Mouse (Mus musculus): ENCODE measurements around the gene Gm13030. TPM values are rescaled to one million over a fixed set of nuclear protein-coding genes. Genes with fewer than 3 reads are reported as not detected.
"Not testable (repeated sequence)": the region's sequence is repeated elsewhere in the genome, so short reads cannot be mapped to it uniquely, and the experiment has no call there.

Gm13030 gene
- polyA plus RNA-seq, 1 experiment from 2014 or later, result not detected

DNA sequence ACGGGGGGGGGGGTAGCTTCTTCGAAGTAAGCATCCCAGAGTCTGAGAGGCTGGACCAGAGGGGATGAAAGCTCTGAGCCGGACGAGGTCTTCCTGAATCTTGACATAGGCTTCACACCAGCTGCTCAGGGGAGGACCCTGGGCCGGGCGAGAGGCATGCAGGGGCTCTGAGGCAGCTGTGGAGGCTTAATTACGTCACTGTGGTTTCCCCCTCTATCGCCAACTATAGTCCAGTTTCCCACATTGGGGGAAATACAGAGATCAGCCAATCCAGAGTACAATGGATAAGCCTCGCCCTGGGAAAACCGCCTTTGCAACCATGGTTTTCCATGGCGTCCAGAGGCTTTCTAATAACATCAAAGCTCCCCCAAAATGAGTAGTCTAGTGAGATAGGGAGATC is 46.6 kb downstream of the Gm13030 start:
- H3K27me3 ChIP-seq (replicated peaks), result no peaks in the 10 kb centered on the region
- no peak overlapping the region for H3K4me3 ChIP-seq
- WGBS, result 51% methylated on average over 11 of the region's 11 CpGs
- H3K9ac ChIP-seq, result no peak overlapping the region
- no peak overlapping the region for H3K27ac ChIP-seq
- no peak for ATAC-seq (replicated peaks)
- 0 out of 2 replicates have a peak, but pooled peaks cover 3% of the 10 kb centered on the region for H3K4me1 ChIP-seq
- no peak overlapping the region for H3K4me2 ChIP-seq
- H3K36me3 ChIP-seq (replicated peaks), result no peaks in the 10 kb centered on the region
- H3K9me3 ChIP-seq, result no peaks in the 10 kb centered on the region

DNA sequence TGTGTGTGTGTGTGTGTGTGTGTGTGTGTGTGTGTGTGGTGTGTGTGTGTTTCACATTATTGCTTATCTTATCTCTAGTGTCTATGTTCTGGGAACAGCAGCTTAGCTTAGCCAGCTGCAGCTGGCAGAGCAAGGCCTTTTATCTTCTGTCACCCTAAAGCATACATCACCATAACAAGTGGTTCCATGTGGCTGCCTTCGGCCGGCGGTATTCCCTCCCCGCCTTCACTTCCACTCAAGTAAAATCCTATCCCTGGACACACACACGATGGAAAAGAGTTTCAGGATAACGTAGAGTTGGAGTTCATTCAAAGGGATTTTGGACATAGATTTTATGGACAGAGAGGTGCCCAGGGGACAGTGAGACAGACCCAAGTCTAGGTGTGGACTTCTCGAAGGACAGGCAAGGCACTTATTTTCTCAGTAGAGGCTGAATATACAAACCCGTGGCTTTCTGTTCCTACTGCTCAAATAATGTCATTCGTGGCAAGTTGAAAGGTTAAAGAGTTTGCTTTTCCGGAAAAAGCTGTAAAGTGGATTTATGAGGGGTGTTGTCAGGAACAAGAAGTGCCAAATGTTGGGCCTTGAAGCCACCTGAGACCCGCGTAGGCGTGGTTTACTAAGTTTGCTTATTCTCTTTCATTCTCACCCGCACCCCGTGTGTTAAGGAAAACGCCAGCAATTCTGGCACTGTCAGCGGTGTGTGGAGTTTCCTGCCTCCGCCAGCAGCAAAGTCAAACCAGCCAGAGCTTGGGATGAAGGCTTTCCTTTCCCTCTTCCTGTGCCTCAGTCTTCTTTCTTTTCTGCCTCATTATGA is 47.8 kb downstream of the Gm13030 start:
- ATAC-seq (replicated peaks), result no peak
- no peaks in the 10 kb centered on the region for H3K9me3 ChIP-seq
- H3K27ac ChIP-seq, result no peak overlapping the region

DNA sequence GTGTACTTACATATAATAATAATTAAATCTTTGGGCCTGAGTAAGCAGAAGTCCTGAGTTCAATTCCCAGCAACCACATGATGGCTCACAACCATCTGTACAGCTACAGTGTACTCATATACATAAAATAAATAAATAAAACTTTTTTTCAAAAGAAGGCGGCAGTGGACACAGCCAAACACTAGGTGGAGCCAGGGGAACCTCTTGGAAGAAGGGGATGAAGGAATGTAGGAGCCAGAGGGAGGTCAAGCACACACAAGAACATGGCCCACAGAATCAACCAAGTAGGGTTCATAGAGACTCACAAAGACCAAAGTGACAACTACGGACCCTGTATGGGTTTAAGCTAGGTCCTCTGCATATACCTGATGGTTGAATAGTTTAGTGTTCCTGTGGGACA is 49.1 kb downstream of the Gm13030 start:
- Histone ChIP-seq H3K9ac (no peak overlapping the region), H3K27me3 (replicated peaks) (no peaks in the 10 kb centered on the region), H3K36me3 (replicated peaks) (no peaks in the 10 kb centered on the region), H3K27ac (no peak overlapping the region), H3K9me3 (no peaks in the 10 kb centered on the region), H3K4me1 (no peaks in the 10 kb centered on the region), H3K4me3 (no peak overlapping the region), H3K4me2 (no peak overlapping the region)
- WGBS, result 89% methylated on average over 2 of the region's 2 CpGs
- no peak for ATAC-seq (replicated peaks)

More for the DNA sequence above, 47.8 kb downstream of the Gm13030 start:
- 62% methylated on average over 18 of the region's 18 CpGs for whole genome bisulfite sequencing
- 0 out of 2 replicates have a peak, but pooled peaks cover 3% of the 10 kb centered on the region for H3K4me1 ChIP-seq
- H3K27me3 ChIP-seq (replicated peaks), result no peaks in the 10 kb centered on the region
- no peak overlapping the region for H3K4me3 ChIP-seq
- no peak overlapping the region for H3K4me2 ChIP-seq
- H3K9ac ChIP-seq, result no peak overlapping the region
- H3K36me3 ChIP-seq (replicated peaks), result no peaks in the 10 kb centered on the region

DNA sequence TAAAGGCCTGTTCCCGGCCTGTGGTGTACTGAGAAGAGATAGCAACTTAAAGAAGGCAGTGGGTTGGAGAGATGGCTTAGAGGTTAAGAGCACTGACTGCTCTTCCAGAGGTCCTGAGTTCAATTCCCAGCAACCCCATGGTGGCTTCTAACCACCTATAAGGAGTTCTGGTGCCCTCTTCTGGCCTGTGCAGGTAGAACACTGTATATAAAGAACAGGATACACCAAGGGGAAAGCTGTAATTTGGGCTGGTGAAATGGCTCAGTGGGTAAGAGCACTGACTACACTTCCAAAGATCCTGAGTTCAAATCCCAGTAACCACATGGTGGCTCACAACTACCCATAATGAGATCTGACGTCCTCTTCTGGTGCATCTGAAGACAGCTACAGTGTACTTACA is 49.6 kb downstream of the Gm13030 start:
- H3K4me1 ChIP-seq; H3K27ac ChIP-seq; H3K36me3 ChIP-seq (replicated peaks); ATAC-seq (replicated peaks); H3K9me3 ChIP-seq; H3K9ac ChIP-seq; H3K4me2 ChIP-seq; H3K4me3 ChIP-seq; H3K27me3 ChIP-seq (replicated peaks): not testable (repeated sequence)
- whole genome bisulfite sequencing, result 76% methylated on average over 2 of the region's 2 CpGs

DNA sequence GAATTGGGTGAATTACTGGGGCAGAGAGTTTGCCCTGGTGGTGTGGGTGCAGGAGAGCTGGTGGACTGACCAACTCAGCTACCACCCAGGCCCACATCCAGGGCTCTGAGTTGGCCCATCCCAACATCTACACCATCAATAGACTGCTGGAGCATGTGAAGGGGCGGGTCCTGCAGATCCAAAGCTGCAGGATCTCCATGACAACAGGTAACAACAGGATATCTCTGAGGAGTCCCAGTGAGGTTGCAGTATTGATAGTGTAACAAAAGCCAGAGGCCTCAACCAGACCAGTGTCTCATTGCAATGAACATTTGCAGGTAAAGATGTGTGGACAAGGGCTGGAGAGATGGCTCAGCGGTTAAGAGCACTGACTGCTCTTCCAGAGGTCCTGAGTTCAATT is 52.7 kb downstream of the Gm13030 start:
- H3K27me3 ChIP-seq (replicated peaks), result no peaks in the 10 kb centered on the region
- no peak overlapping the region for H3K9ac ChIP-seq
- no peak overlapping the region for H3K4me2 ChIP-seq
- peaks cover 4% of the 10 kb centered on the region; the same call in 1 of the 2 replicates for H3K4me1 ChIP-seq
- H3K4me3 ChIP-seq, result no peak overlapping the region
- H3K27ac ChIP-seq, result no peak overlapping the region
- no peaks in the 10 kb centered on the region for H3K36me3 ChIP-seq (replicated peaks)
- ATAC-seq (replicated peaks), result no peak
- H3K9me3 ChIP-seq, result no peaks in the 10 kb centered on the region
- WGBS, result 77% methylated on average over 2 of the region's 2 CpGs

Other genes starting within 250 kb of the Gm13030 start
- 1.9 and 2.4 TPM in 2 replicates for gene Vwa5b1, start 238.1 kb downstream of the Gm13030 start, polyA plus RNA-seq (2015; fragmentation: Nextera tagmentation; extraction: Ambion mirVana)
- 0.74 and 1.1 TPM in 2 replicates for gene Pla2g2c, start 149.2 kb downstream of the Gm13030 start, polyA plus RNA-seq (2015; fragmentation: Nextera tagmentation; extraction: Ambion mirVana)
- 4.3 and 4.7 TPM in 2 replicates for gene Ubxn10, start 136.8 kb downstream of the Gm13030 start, polyA plus RNA-seq (2015; fragmentation: Nextera tagmentation; extraction: Ambion mirVana)
- 0.06 and 0.13 TPM in 2 replicates for gene Pla2g2f, start 116.3 kb downstream of the Gm13030 start, polyA plus RNA-seq (2015; fragmentation: Nextera tagmentation; extraction: Ambion mirVana)
- 0.10 and 0.31 TPM in 2 replicates for gene Pla2g2d, start 98.2 kb downstream of the Gm13030 start, polyA plus RNA-seq (2015; fragmentation: Nextera tagmentation; extraction: Ambion mirVana)
- gene Pla2g5, start 10.5 kb downstream of the Gm13030 start, polyA plus RNA-seq (2015; fragmentation: Nextera tagmentation; extraction: Ambion mirVana), result 0.46 and 0.75 TPM in 2 replicates
- not detected in 2 replicates for gene Pla2g2e, start 4.0 kb upstream of the Gm13030 start, polyA plus RNA-seq (2015; fragmentation: Nextera tagmentation; extraction: Ambion mirVana)
- gene Otud3, start 40.0 kb upstream of the Gm13030 start, polyA plus RNA-seq (2015; fragmentation: Nextera tagmentation; extraction: Ambion mirVana), result 2.4 and 2.8 TPM in 2 replicates
- gene Rnf186, start 93.1 kb upstream of the Gm13030 start, polyA plus RNA-seq (2015; fragmentation: Nextera tagmentation; extraction: Ambion mirVana), result 0.58 TPM in 1 of 2 replicates, not detected in the other
- 0.64 and 0.75 TPM in 2 replicates for gene Tmco4, start 98.9 kb upstream of the Gm13030 start, polyA plus RNA-seq (2015; fragmentation: Nextera tagmentation; extraction: Ambion mirVana)
- 0.50 and 0.56 TPM in 2 replicates for gene Htr6, start 201.6 kb upstream of the Gm13030 start, polyA plus RNA-seq (2015; fragmentation: Nextera tagmentation; extraction: Ambion mirVana)
- 42.3 and 50.7 TPM in 2 replicates for gene Nbl1, start 219.0 kb upstream of the Gm13030 start, polyA plus RNA-seq (2015; fragmentation: Nextera tagmentation; extraction: Ambion mirVana)

Data from midbrain, embryonic 15.5 days (tissue).